Mouse (Mus musculus) 416B (cell line): ENCODE measurements at regions not wholly inside any gene's neighbourhood (a gene's known extent, or its start where the extent isn't known, plus 50 kb on each side); places are given as distances from the start of the nearest gene placed in this dataset.
A peak's percentile ranks its signal among the peaks of the same experiment; 100 is the strongest.

Source experiments
- DNase-seq: peaks from one replicate; pipeline ENCODE4 v3.0.0; 2011; ENCODE audit warnings: low read depth

DNA sequence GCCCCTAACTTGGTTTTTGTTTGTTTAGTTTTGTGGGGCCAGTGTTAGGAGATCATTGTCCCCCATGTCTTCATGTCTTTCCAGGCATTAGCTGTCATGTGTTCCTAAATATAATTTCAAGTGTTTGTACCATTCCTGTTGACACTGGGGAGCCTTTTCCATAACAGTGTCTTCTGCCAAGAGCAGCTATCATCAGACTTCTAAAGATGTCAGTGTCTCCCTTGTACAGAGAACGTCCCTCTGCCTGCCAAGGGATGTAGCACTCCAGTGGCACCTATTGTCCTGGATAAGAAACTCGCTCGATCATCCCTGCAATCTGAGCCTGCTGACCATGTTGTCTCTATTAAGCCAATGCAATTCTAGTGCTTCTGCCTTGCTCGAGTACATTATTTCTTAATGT lies 64.6 kb upstream of the Lhfpl2 start:
- no peak for DNase-seq

DNA sequence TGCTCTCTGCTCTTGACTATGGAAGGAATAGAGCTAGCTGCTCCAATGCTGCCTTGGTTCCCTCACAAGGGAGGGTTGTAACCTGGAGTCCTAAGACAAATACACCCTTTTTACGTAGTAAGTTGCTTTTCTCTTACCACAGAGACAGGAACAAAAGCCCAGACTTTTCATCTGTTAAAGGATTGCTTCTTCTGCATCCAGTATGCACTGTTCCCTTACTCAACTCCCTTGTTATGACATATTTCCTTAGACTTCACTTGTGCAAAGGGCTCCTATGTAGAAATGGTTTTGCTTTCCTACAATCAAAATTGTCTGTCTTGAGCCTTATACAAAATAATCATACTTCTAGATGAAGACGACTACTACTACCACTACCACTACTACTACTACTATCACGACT lies 62.2 kb upstream of the Lhfpl2 start:
- DNase-seq: peak; percentile 54

DNA sequence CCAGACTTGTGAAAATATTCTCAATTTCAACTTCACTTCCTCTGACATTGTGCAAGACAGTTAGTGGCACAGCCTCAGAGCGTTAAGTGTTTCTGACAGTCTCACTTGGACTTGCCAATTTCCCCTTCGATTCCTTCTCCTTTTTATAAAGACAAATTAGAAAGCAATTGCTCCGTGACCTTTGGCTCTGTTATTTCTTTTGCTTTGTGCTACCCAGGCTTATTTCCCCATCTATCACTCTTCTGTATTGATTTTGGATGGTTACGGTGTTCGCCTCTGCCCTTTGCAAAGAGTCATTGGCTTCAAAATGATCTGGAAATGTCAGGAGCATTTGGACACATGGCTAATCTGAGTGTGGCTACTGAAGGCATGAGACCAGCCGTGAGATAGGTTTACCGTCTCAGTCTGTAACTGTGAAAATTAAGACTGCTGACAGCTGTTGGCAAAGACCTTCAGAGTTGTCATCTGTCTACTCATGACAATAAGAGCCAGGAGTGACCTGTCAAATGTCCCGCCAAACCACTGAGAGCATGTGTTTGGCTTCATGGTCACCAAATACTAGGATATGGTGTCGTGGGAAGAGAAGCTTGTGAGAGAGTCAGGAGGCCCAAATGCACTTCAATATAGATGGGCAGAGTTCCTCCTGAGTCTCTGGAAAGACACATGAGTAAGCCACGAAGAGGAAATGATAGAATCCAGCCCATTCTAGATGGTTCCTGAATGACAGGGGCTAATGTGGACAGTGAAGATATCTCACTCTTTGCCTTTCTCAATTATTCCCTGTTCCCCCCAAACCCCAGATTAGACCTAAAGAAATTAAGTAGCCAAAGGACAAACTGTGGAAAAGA lies 60.8 kb upstream of the Lhfpl2 start:
- DNase-seq: peak; percentile 74

DNA sequence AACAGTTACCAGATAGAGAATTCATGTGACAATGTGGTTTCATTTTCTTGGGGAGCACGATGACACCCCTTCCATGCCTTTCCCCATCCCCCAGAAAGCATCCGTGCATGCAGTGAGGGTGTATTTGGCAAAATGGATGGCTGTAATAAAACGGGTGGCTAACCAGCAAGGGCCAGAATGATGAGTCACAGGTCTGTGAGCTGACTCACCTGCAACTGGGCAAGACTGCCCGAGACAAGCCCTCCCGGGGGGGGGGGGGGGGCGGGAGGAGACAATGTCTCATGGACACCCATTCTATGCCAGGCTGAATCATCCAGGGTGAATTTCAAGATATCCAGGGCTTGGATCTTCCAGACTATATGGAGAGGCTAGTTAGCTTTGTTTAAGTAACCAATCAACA lies 59.6 kb upstream of the Lhfpl2 start:
- DNase-seq: peak; percentile 86

DNA sequence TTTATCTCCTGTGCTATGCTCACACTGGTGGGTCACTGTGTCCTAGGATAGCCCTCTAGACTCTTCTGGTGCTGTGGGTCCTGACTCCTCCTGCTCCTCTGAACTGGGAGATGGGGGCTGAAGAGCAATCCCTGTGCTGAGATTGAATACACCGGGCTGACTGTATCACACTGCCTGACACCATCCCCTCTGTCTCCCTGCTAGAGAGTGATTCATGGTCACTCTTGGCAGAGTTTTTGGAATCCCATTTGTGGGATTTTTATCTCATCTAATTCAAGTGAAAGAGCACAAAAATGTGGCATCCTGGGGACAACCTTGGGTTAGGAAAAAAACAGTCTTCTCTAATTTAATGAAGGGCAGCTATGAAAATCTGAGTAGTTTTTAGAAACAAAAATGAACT lies 59.2 kb upstream of the Lhfpl2 start:
- no peak for DNase-seq

DNA sequence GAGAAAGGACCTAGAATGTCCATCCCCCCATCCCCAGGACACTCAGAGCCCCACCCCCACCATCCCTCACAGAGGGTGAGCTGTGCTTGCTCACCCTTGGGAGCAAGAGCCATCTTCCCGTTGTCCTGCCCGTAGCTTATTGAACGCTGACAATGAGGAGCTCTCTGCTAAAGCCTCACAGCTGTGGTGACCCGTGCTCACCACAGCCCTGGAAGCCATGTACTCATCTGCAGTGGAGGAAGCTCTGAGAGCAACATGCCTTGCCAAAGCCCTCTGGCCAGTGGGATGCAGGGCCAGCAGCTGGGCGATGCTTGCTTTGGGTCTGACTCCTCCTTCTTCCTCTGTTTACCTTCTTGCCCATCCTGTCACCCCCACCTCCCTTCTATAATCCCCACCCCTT lies 53.8 kb upstream of the Lhfpl2 start:
- no peak for DNase-seq

DNA sequence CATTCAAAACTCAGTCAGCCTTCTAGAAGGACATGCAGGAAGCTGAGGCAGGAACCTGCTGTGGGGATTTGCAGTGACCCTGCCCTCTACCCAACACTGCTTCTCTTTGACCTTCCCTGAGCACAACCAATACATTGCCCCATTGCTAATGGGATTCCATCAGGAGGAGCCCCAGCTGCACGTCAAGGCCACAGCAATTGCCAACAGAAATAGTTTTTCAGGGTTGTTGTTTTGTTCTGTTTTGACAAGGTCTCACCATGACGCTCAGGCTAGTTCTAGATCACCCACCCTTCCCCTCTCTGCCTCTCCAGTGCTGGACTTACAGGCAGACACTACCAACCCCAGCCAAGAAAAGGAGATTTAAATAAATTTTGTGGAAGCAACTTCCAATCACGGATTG lies 53.2 kb upstream of the Lhfpl2 start:
- DNase-seq: no peak

DNA sequence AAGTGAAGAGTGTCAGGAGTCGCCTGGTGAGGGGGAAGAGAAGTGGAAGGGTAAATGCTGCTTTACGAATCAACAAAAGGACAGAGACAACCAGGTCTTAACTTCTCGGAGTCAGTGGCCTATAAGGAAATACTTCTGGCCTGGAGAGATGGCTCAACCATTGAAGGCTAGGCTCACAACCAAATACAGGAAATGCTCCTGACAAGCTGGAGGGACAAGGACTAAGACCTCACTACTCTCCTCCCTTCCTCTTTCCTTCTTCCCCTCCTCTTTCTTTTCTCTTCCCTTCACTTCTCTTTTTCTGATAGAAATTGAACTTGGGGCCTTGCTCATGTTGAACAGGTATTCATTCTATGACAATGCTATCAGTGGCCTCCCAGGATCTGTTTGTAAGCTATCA lies 51.7 kb upstream of the Lhfpl2 start:
- DNase-seq: no peak
